Mouse (Mus musculus): ENCODE measurements around the gene Apbb2. TPM values are rescaled to one million over a fixed set of nuclear protein-coding genes. Genes with fewer than 3 reads are reported as not detected.

Gene Apbb2
- polyA plus RNA-seq, 1 experiment from 2014 or later, result 48.9 TPM

GRCm38 (mm10) chr5:66399264-66399620 lies 219.3 kb downstream of the Apbb2 start:
- no peak for DNase-seq (ENCODE audit: low spot score)
- H3K27me3 ChIP-seq (replicated peaks; ENCODE audit: insufficient read depth, low read length), result no peaks in the 10 kb centered on the region
- ATAC-seq, result no peak

GRCm38 (mm10) chr5:66398530-66399263 lies 219.9 kb downstream of the Apbb2 start:
- Histone ChIP-seq H3K4me2 (replicated peaks; ENCODE audit: low read depth, low read length) (no peak overlapping the region), H3K36me3 (ENCODE audit: insufficient read depth, low read length) (no peaks in the 10 kb centered on the region)

More at GRCm38 (mm10) chr5:66399264-66399620, 219.3 kb downstream of the Apbb2 start:
- Histone ChIP-seq H3K4me1 (ENCODE audit: insufficient read depth, low read depth, low read length) (no peaks in the 10 kb centered on the region), H3K27ac (ENCODE audit: low read length) (no peak overlapping the region), H3K4me3 (ENCODE audit: low read depth, low read length) (no peak overlapping the region), H3K4me2 (replicated peaks; ENCODE audit: low read depth, low read length) (no peak overlapping the region), H3K9ac (replicated peaks; ENCODE audit: low read depth) (no peak overlapping the region), H3K36me3 (ENCODE audit: insufficient read depth, low read length) (no peaks in the 10 kb centered on the region), H3K9me3 (ENCODE audit: low read length) (no peaks in the 10 kb centered on the region)
- WGBS, result 61% methylated on average over 2 of the region's 2 CpGs
- TF ChIP-seq CTCF (IDR thresholded peaks at IDR 0.05) (no peak), EP300 (IDR thresholded peaks at IDR 0.05) (no peak)

DNA sequence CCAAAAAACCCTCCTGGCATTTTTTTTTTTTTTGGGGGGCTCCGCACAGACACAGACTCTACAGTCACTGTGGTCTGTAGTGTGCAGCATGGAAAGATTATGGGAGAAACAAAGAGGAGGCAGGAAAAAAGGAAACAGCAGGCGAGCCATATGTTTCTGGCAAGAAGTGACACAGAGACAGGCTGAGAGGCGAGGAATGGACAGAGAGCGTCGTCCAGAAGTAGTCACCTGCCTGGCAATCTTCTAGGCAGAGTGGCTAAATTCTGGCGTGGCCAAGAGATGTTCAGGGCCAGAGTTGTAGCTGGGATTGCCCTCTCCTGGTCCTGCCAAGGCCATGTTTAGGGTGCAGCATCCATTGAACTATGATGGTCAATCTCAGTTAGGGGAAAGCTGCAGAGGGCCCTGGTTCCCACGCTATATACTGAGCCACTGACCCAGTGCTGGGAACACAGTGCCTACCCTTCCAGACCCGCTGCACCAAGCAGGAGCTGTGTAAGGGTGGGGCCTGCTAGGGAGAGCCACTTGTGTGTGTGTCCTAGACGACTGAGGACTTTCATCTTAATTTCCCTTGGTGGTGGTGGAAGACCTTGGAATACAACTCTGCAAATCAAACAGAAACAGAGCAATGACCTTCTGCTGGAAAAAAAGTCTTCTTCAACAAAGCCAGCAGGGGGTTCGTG lies 224.7 kb downstream of the Apbb2 start:
- WGBS, result 83% methylated on average over 10 of the region's 10 CpGs
- Histone ChIP-seq H3K27me3 (replicated peaks; ENCODE audit: insufficient read depth, low read length) (no peaks in the 10 kb centered on the region), H3K4me2 (replicated peaks; ENCODE audit: low read depth, low read length) (no peak overlapping the region), H3K27ac (ENCODE audit: low read length) (no peak overlapping the region), H3K9me3 (ENCODE audit: low read length) (no peaks in the 10 kb centered on the region), H3K4me3 (ENCODE audit: low read depth, low read length) (no peak overlapping the region), H3K9ac (replicated peaks; ENCODE audit: low read depth) (no peak overlapping the region), H3K4me1 (ENCODE audit: insufficient read depth, low read depth, low read length) (no peaks in the 10 kb centered on the region), H3K36me3 (ENCODE audit: insufficient read depth, low read length) (no peaks in the 10 kb centered on the region)
- ATAC-seq, result no peak
- TF ChIP-seq CTCF (IDR thresholded peaks at IDR 0.05) (no peak), EP300 (IDR thresholded peaks at IDR 0.05) (no peak)
- DNase-seq (ENCODE audit: low spot score), result no peak

More at GRCm38 (mm10) chr5:66398530-66399263, 219.9 kb downstream of the Apbb2 start:
- 60% methylated on average over 5 of the region's 5 CpGs for whole genome bisulfite sequencing
- H3K4me1 ChIP-seq (ENCODE audit: insufficient read depth, low read depth, low read length), result no peaks in the 10 kb centered on the region
- H3K9ac ChIP-seq (replicated peaks; ENCODE audit: low read depth), result no peak overlapping the region
- no peak for TF ChIP-seq CTCF (IDR thresholded peaks at IDR 0.05)
- TF ChIP-seq EP300 (IDR thresholded peaks at IDR 0.05), result no peak
- no peak for ATAC-seq
- no peak overlapping the region for H3K27ac ChIP-seq (ENCODE audit: low read length)
- no peak for DNase-seq (ENCODE audit: low spot score)
- H3K27me3 ChIP-seq (replicated peaks; ENCODE audit: insufficient read depth, low read length), result no peaks in the 10 kb centered on the region
- no peaks in the 10 kb centered on the region for H3K9me3 ChIP-seq (ENCODE audit: low read length)
- no peak overlapping the region for H3K4me3 ChIP-seq (ENCODE audit: low read depth, low read length)

DNA sequence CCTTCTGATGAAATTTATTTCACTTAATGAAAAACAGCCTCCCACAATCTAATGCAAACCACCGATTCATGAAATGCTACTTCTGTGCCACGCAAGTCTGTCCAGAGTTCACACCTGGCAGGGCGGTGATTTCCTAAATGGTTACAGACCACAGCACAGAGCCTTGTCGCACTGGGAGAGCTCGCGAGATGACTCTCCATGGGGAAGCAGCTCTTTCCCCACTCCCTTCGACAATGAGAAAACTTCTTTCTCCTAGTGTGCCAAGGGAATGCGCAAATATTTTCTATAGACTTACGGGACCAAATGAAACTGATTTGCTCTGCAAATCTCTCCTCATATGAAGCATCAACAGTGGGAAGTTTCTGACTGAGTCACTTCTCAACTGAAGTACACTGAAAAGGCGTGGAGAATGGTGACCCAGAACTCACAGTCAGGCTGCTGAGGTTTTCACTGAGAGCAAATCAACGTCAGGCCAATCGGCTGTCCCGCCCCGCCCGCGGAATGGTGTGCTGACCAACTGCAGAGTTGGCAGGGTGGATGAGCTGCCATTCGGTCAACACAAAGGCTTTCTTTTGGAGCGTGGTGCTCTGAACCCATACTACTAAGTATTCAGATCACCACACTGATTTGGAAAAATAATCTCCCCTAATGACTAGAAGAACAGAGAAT lies 225.6 kb downstream of the Apbb2 start:
- DNase-seq (ENCODE audit: low spot score) (no peak), ATAC-seq (no peak)
- H3K4me1 ChIP-seq (ENCODE audit: insufficient read depth, low read depth, low read length), result no peaks in the 10 kb centered on the region
- 70% methylated on average over 18 of the region's 18 CpGs for WGBS
- no peak overlapping the region for H3K9ac ChIP-seq (replicated peaks; ENCODE audit: low read depth)
- no peak overlapping the region for H3K27ac ChIP-seq (ENCODE audit: low read length)
- H3K9me3 ChIP-seq (ENCODE audit: low read length), result no peaks in the 10 kb centered on the region
- no peak for TF ChIP-seq EP300 (IDR thresholded peaks at IDR 0.05)
- TF ChIP-seq CTCF (IDR thresholded peaks at IDR 0.05), result no peak
- H3K4me2 ChIP-seq (replicated peaks; ENCODE audit: low read depth, low read length), result no peak overlapping the region
- H3K27me3 ChIP-seq (replicated peaks; ENCODE audit: insufficient read depth, low read length), result no peaks in the 10 kb centered on the region
- H3K36me3 ChIP-seq (ENCODE audit: insufficient read depth, low read length), result no peaks in the 10 kb centered on the region
- no peak overlapping the region for H3K4me3 ChIP-seq (ENCODE audit: low read depth, low read length)

DNA sequence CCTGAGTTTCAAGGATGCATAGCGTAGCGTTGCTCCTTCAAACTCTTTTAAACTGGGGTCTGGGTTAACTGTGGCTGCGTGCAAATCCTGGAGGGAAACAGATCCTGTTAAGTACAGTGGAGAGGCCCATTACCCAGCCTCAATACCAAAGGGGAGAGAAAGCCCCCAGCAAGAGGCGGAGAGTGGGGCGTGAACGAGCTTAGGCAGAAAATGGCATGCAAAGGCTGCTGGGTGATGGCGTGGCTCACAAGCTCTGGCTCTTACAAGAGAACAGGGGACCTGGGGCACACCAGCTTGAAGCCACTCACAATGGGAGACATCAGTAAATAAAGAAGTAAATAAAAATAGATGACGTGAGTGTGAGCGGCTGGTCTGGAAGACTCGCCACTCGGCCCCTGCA lies 226.8 kb downstream of the Apbb2 start:
- Histone ChIP-seq H3K4me3 (ENCODE audit: low read depth, low read length) (no peak overlapping the region), H3K36me3 (ENCODE audit: insufficient read depth, low read length) (no peaks in the 10 kb centered on the region), H3K4me1 (ENCODE audit: insufficient read depth, low read depth, low read length) (no peaks in the 10 kb centered on the region), H3K4me2 (replicated peaks; ENCODE audit: low read depth, low read length) (no peak overlapping the region), H3K9ac (replicated peaks; ENCODE audit: low read depth) (no peak overlapping the region), H3K27ac (ENCODE audit: low read length) (no peak overlapping the region), H3K27me3 (replicated peaks; ENCODE audit: insufficient read depth, low read length) (no peaks in the 10 kb centered on the region), H3K9me3 (ENCODE audit: low read length) (no peaks in the 10 kb centered on the region)
- ATAC-seq (no peak), DNase-seq (ENCODE audit: low spot score) (no peak)
- TF ChIP-seq CTCF (IDR thresholded peaks at IDR 0.05), result no peak
- WGBS, result 85% methylated on average over 11 of the region's 11 CpGs

DNA sequence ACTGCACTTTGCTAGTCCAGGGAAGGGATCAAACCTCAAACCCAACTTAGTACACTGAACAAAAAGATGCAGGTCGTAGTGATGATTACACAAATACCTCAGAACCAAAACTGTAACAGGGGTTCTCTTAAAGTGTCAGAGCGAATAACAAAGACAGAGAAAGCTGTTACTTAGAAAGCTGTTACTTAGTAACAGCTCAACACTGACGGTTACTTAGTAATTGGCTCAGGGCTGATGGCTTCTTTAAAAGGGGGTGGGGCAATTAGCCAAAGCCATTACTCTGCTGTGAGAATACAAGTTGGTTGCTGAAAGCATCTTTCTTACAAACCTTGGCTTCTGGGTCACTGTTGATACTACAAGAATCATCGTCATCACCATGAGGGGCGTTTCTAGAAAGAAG lies 227.3 kb downstream of the Apbb2 start:
- H3K9me3 ChIP-seq (ENCODE audit: low read length), result no peaks in the 10 kb centered on the region
- H3K27ac ChIP-seq (ENCODE audit: low read length), result no peak overlapping the region
- 86% methylated on average over 5 of the region's 5 CpGs for WGBS

More for the DNA sequence above, 227.3 kb downstream of the Apbb2 start:
- TF ChIP-seq CTCF (IDR thresholded peaks at IDR 0.05) (no peak), EP300 (IDR thresholded peaks at IDR 0.05) (no peak)
- H3K4me2 ChIP-seq (replicated peaks; ENCODE audit: low read depth, low read length), result no peak overlapping the region
- H3K27me3 ChIP-seq (replicated peaks; ENCODE audit: insufficient read depth, low read length), result no peaks in the 10 kb centered on the region
- ATAC-seq, result no peak
- H3K4me1 ChIP-seq (ENCODE audit: insufficient read depth, low read depth, low read length), result no peaks in the 10 kb centered on the region
- H3K4me3 ChIP-seq (ENCODE audit: low read depth, low read length), result no peak overlapping the region
- H3K36me3 ChIP-seq (ENCODE audit: insufficient read depth, low read length), result no peaks in the 10 kb centered on the region
- H3K9ac ChIP-seq (replicated peaks; ENCODE audit: low read depth), result no peak overlapping the region
- no peak for DNase-seq (ENCODE audit: low spot score)

Measured in lung, postnatal 0 days (tissue).